Mouse (Mus musculus) embryonic facial prominence, embryonic 15.5 days (tissue): Measurements from ENCODE around the gene Rspo3. TPM values are rescaled to one million over a fixed set of nuclear protein-coding genes. Genes with fewer than 3 reads are reported as not detected.

ENCODE experiments used
- ATAC-seq: fragments of 200-750 bp; cut with Nextera tagmentation; 2 replicates; pipeline ENCODE4 v1.8.0; 2017; ENCODE audit warnings: low read depth, moderate TSS enrichment; ENCODE audit not compliant: insufficient number of reproducible peaks, low FRiP score, low TSS enrichment
- H3K27ac ChIP-seq: fragments of 300-500 bp; sonication (generic); replicated peaks from 2 replicates; pipeline ENCODE4 v1.5.1; 2015; ENCODE audit warnings: mild to moderate bottlenecking, inconsistent platforms
- H3K27me3 ChIP-seq: fragments of 300-500 bp; sonication (generic); 2 replicates; pipeline ENCODE4 v1.6.1; 2015; ENCODE audit warnings: inconsistent platforms
- H3K36me3 ChIP-seq: fragments of 300-500 bp; sonication (generic); 2 replicates; pipeline ENCODE4 v1.6.1; 2015; ENCODE audit warnings: mild to moderate bottlenecking, inconsistent platforms
- H3K4me1 ChIP-seq: fragments of 300-500 bp; sonication (generic); 2 replicates; pipeline ENCODE4 v1.6.1; 2015; ENCODE audit warnings: inconsistent platforms
- H3K4me2 ChIP-seq: fragments of 300-500 bp; sonication (generic); replicated peaks from 2 replicates; pipeline ENCODE4 v1.6.1; 2015; ENCODE audit warnings: mild to moderate bottlenecking, inconsistent platforms
- H3K4me3 ChIP-seq: fragments of 300-500 bp; sonication (generic); replicated peaks from 2 replicates; pipeline ENCODE4 v1.5.1; 2015; ENCODE audit warnings: mild to moderate bottlenecking, inconsistent platforms
- H3K9ac ChIP-seq: fragments of 300-500 bp; sonication (generic); 2 replicates; pipeline ENCODE4 v1.6.1; 2015; ENCODE audit warnings: inconsistent platforms
- H3K9me3 ChIP-seq: fragments of 300-500 bp; sonication (generic); replicated peaks from 2 replicates; pipeline ENCODE4 v1.6.1; 2016; ENCODE audit warnings: inconsistent platforms
- WGBS: fragments of 180-500 bp; shearing (Covaris S2); methylation state at CpG from one replicate; pipeline ENCODE4 v1.1.7; 2015; 5-methylcytosine and 5-hydroxymethylcytosine counted together
- polyA plus RNA-seq: library from polyadenylated mRNA; unstranded; fragments of >200 nt; fragmentation: Nextera tagmentation; extraction: Ambion mirVana; gene quantifications from 2 replicates; pipeline ENCODE4 v1.2.1, GENCODE M21; 2015

Rspo3 gene
- polyA plus RNA-seq, 1 experiment from 2014 or later: 13.5 TPM

GRCm38 (mm10) chr10:29441297-29441696 lies 94.4 kb downstream of the Rspo3 start:
- WGBS: 63% methylated on average over 5 of the region's 5 CpGs
- no peaks in the 10 kb centered on the region for H3K36me3 ChIP-seq
- H3K4me1 ChIP-seq: no peaks in the 10 kb centered on the region
- H3K4me2 ChIP-seq: no peak overlapping the region
- no peak overlapping the region for H3K27ac ChIP-seq
- H3K9ac ChIP-seq: no peak overlapping the region
- no peaks in the 10 kb centered on the region for H3K9me3 ChIP-seq
- no peak overlapping the region for H3K4me3 ChIP-seq
- H3K27me3 ChIP-seq: no peaks in the 10 kb centered on the region
- no peak for ATAC-seq

- Histone ChIP-seq H3K9me3 (no peaks in the 10 kb centered on the region), H3K36me3 (no peaks in the 10 kb centered on the region), H3K27ac (no peak overlapping the region), H3K4me2 (no peak overlapping the region), H3K27me3 (no peaks in the 10 kb centered on the region), H3K4me3 (no peak overlapping the region), H3K4me1 (no peaks in the 10 kb centered on the region), H3K9ac (no peak overlapping the region)
- WGBS: 89% methylated on average over 1 of the region's 1 CpGs
- no peak for ATAC-seq
These were observed 102.7 kb downstream of the Rspo3 start for GRCm38 (mm10) chr10:29432935-29433453.

DNA sequence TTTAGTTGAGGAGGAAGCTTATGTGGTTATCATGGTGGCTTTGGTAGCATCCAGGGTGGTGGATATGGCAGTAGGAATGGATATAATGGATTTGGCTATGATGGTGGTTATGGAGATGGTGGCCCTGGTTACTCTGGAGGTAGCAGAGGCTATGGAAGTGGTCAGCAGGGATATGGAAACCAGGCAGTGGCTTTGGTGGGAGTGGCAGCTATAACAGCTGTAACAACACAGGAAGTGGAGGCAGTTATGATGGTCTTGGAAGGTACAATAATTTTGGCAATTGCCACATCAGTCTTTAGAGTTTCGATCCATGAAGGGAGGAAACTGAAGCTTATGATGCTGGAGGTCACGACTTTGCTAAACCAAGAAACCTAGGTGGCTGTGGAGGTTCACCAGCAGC lies 109.0 kb downstream of the Rspo3 start:
- no peak overlapping the region for H3K4me2 ChIP-seq
- no peaks in the 10 kb centered on the region for H3K27me3 ChIP-seq

GRCm38 (mm10) chr10:29424571-29424970 lies 111.1 kb downstream of the Rspo3 start:
- no peak for ATAC-seq
- 75% methylated on average over 2 of the region's 2 CpGs for WGBS
- H3K27ac ChIP-seq: no peak overlapping the region
- H3K9ac ChIP-seq: no peak overlapping the region
- H3K27me3 ChIP-seq: no peaks in the 10 kb centered on the region
- H3K9me3 ChIP-seq: no peaks in the 10 kb centered on the region
- no peaks in the 10 kb centered on the region for H3K4me1 ChIP-seq
- H3K36me3 ChIP-seq: no peaks in the 10 kb centered on the region
- H3K4me3 ChIP-seq: no peak overlapping the region
- no peak overlapping the region for H3K4me2 ChIP-seq

More for the DNA sequence above, 109.0 kb downstream of the Rspo3 start:
- no peak for ATAC-seq
- Histone ChIP-seq H3K4me3 (no peak overlapping the region), H3K9me3 (no peaks in the 10 kb centered on the region), H3K36me3 (no peaks in the 10 kb centered on the region), H3K9ac (no peak overlapping the region), H3K27ac (no peak overlapping the region), H3K4me1 (no peaks in the 10 kb centered on the region)
- 79% methylated on average over 2 of the region's 2 CpGs for WGBS

DNA sequence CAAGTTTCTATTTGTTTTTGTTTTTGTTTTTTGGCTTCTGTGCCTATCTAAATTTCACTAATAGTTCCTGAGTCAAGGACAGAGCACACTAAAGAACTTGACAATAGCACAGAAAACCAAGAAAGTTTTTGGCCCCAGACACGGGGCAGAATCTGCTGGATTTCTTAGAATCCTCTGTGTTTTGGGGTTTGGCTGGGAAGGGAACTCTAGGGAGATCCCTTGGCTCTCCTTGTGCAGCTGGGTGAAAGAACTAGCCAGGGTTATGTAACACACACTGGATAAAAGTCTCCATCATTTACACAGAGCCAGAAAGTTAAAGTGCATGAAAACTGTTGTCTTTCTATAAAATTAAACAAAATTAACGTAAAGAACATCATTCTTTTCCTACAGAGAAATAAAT lies 121.3 kb downstream of the Rspo3 start:
- no peak for ATAC-seq
- H3K36me3 ChIP-seq: no peaks in the 10 kb centered on the region
- 61% methylated on average over 2 of the region's 2 CpGs for WGBS
- H3K9me3 ChIP-seq: no peaks in the 10 kb centered on the region
- no peak overlapping the region for H3K4me3 ChIP-seq
- no peaks in the 10 kb centered on the region for H3K4me1 ChIP-seq
- no peak overlapping the region for H3K9ac ChIP-seq
- H3K4me2 ChIP-seq: no peak overlapping the region
- H3K27ac ChIP-seq: no peak overlapping the region
- no peaks in the 10 kb centered on the region for H3K27me3 ChIP-seq

DNA sequence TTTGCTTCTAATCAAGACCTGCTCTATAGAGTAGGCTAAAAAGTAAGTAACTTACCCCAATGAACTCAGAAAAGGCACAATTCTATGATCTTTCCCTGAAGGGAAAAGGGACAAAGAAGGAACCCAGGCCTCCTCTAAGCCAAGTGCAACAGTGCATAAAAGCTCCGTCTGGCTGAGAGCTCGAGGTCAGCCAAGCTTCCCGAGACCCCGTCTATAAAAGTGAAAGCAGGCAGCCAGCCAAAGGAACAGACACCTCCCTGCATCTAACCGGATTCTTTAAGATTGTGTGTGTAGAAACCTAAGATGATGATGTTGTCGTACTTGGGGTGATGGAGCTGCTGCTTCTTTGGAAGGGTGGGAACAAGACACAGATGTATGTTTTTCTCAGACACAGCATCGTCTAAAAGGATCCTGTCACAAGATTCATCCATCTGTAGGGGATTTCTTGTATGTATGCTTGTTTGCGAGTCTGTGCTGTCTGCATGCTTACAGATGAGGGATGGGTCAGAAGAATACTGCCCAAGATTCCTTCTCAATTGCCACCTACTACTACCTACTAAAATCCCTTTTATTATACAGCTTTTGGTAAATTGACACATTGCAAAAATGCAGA lies 132.9 kb downstream of the Rspo3 start:
- WGBS: 56% methylated on average over 8 of the region's 8 CpGs

More for the DNA sequence above, 132.9 kb downstream of the Rspo3 start:
- H3K4me2 ChIP-seq: no peak overlapping the region
- no peaks in the 10 kb centered on the region for H3K27me3 ChIP-seq
- H3K9ac ChIP-seq: no peak overlapping the region
- H3K4me3 ChIP-seq: no peak overlapping the region
- H3K36me3 ChIP-seq: no peaks in the 10 kb centered on the region
- H3K9me3 ChIP-seq: no peaks in the 10 kb centered on the region
- H3K4me1 ChIP-seq: no peaks in the 10 kb centered on the region
- ATAC-seq: no peak
- H3K27ac ChIP-seq: no peak overlapping the region

Other genes starting within 250 kb of the Rspo3 start
- 26.9 and 28.1 TPM in 2 replicates for gene Echdc1, start 222.7 kb downstream of the Rspo3 start, polyA plus RNA-seq
- gene Rnf146, start 173.4 kb downstream of the Rspo3 start, polyA plus RNA-seq: 50.5 and 56.0 TPM in 2 replicates